Mouse (Mus musculus) kidney, postnatal 0 days (tissue): Measurements from ENCODE around the gene Csdc2. TPM values are rescaled to one million over a fixed set of nuclear protein-coding genes. Genes with fewer than 3 reads are reported as not detected.

Experiments used
- ATAC-seq: fragments of 200-750 bp; cut with Nextera tagmentation; replicated peaks from 2 replicates; pipeline ENCODE4 v1.8.0; 2017; ENCODE audit warnings: low read depth, moderate number of reproducible peaks, moderate TSS enrichment, moderate library complexity; ENCODE audit not compliant: low FRiP score
- DNase-seq: peaks from one replicate; pipeline ENCODE4 v3.0.0-alpha.2; 2016; ENCODE audit warnings: low spot score
- H3K27ac ChIP-seq: fragments of 300-500 bp; sonication (generic); 2 replicates; pipeline ENCODE4 v1.5.1; 2014; ENCODE audit warnings: mild to moderate bottlenecking
- H3K27me3 ChIP-seq: fragments of 300-500 bp; sonication (generic); 2 replicates; pipeline ENCODE4 v1.6.1; 2014; ENCODE audit warnings: low read length, mixed read lengths; ENCODE audit not compliant: insufficient read depth
- H3K36me3 ChIP-seq: fragments of 300-500 bp; sonication (generic); 2 replicates; pipeline ENCODE4 v1.6.1; 2014; ENCODE audit warnings: low read length, mixed read lengths; ENCODE audit not compliant: insufficient read depth
- H3K4me1 ChIP-seq: fragments of 300-500 bp; sonication (generic); replicated peaks from 2 replicates; pipeline ENCODE4 v1.6.1; 2014; ENCODE audit warnings: antibody characterized with exemption, low read length, mixed read lengths; ENCODE audit not compliant: insufficient read depth
- H3K4me2 ChIP-seq: fragments of 300-500 bp; sonication (generic); 2 replicates; pipeline ENCODE4 v1.6.1; 2014; ENCODE audit warnings: mild to moderate bottlenecking, low read length, moderate library complexity, mixed read lengths
- H3K4me3 ChIP-seq: fragments of 300-500 bp; sonication (generic); replicated peaks from 2 replicates; pipeline ENCODE4 v1.5.1; 2014; ENCODE audit warnings: low read depth, low read length
- H3K9ac ChIP-seq: fragments of 300-500 bp; sonication (generic); 2 replicates; pipeline ENCODE4 v1.6.1; 2014; ENCODE audit warnings: low read depth, low read length
- H3K9me3 ChIP-seq: fragments of 300-500 bp; sonication (generic); replicated peaks from 2 replicates; pipeline ENCODE4 v1.6.1; 2016; ENCODE audit warnings: low read length, inconsistent platforms, mixed read lengths
- CTCF ChIP-seq: IDR thresholded peaks from 2 replicates; pipeline ENCODE4 v1.5.1; 2016; ENCODE audit warnings: antibody characterized with exemption, low read depth, mild to moderate bottlenecking, moderate library complexity
- WGBS: fragments of 180-500 bp; shearing (Covaris S2); extraction: QIAGEN DNeasy Blood & Tissue Kit; methylation state at CpG from one replicate; pipeline ENCODE4 v1.1.7; 2014; 5-methylcytosine and 5-hydroxymethylcytosine counted together
- polyA plus RNA-seq: library from polyadenylated mRNA; unstranded; fragments of >200 nt; fragmentation: Nextera tagmentation; extraction: Ambion mirVana; gene quantifications from 2 replicates; pipeline ENCODE4 v1.2.1, GENCODE M21; 2015

Csdc2 gene
- polyA plus RNA-seq, 1 experiment from 2014 or later, result 20.4 TPM

GRCm38 (mm10) chr15:81993992-81994391 lies 57.4 kb downstream of the Csdc2 start:
- ATAC-seq (no peak), DNase-seq (no peak)
- WGBS, result 54% methylated on average over 6 of the region's 6 CpGs
- H3K4me2 ChIP-seq, result no peak overlapping the region
- H3K27me3 ChIP-seq, result no peaks in the 10 kb centered on the region
- no peak overlapping the region for H3K9ac ChIP-seq
- no peak overlapping the region for H3K4me3 ChIP-seq
- no peaks in the 10 kb centered on the region for H3K4me1 ChIP-seq
- peaks cover 12% of the 10 kb centered on the region; the same call in 1 of the 2 replicates for H3K36me3 ChIP-seq
- H3K27ac ChIP-seq, result no peak overlapping the region
- H3K9me3 ChIP-seq, result no peaks in the 10 kb centered on the region
- TF ChIP-seq CTCF, result no peak

Other genes starting within 250 kb of the Csdc2 start
- 5.3 and 6.4 TPM in 2 replicates for gene Chadl, start 239.5 kb upstream of the Csdc2 start, polyA plus RNA-seq
- 26.5 TPM in 2 replicates for gene Zc3h7b, start 191.7 kb upstream of the Csdc2 start, polyA plus RNA-seq
- 33.9 and 39.7 TPM in 2 replicates for gene Rangap1, start 191.2 kb upstream of the Csdc2 start, polyA plus RNA-seq
- 17.9 and 19.9 TPM in 2 replicates for gene Tef, start 134.3 kb upstream of the Csdc2 start, polyA plus RNA-seq
- gene Tob2, start 78.0 kb upstream of the Csdc2 start, polyA plus RNA-seq, result 22.5 and 27.7 TPM in 2 replicates
- 103 and 110 TPM in 2 replicates for gene Phf5a, start 64.8 kb upstream of the Csdc2 start, polyA plus RNA-seq
- gene Aco2, start 64.5 kb upstream of the Csdc2 start, polyA plus RNA-seq, result 263 and 285 TPM in 2 replicates
- 122 and 129 TPM in 2 replicates for gene Polr3h, start 10.5 kb upstream of the Csdc2 start, polyA plus RNA-seq
- gene Pmm1, start 24.2 kb downstream of the Csdc2 start, polyA plus RNA-seq, result 27.1 and 27.8 TPM in 2 replicates
- not detected in 2 replicates for gene 1700029P11Rik, start 43.8 kb downstream of the Csdc2 start, polyA plus RNA-seq
- 45.2 and 53.6 TPM in 2 replicates for gene Xrcc6, start 51.1 kb downstream of the Csdc2 start, polyA plus RNA-seq
- 21.1 and 23.3 TPM in 2 replicates for gene Desi1, start 97.1 kb downstream of the Csdc2 start, polyA plus RNA-seq
- gene Snu13, start 110.8 kb downstream of the Csdc2 start, polyA plus RNA-seq, result 215 and 225 TPM in 2 replicates
- not detected in 2 replicates for gene 4930407I10Rik, start 122.4 kb downstream of the Csdc2 start, polyA plus RNA-seq
- 0.09 TPM in 1 of 2 replicates, not detected in the other for gene Mei1, start 133.2 kb downstream of the Csdc2 start, polyA plus RNA-seq
- gene Ccdc134, start 191.2 kb downstream of the Csdc2 start, polyA plus RNA-seq, result 10.7 and 11.9 TPM in 2 replicates
- gene Srebf2, start 210.4 kb downstream of the Csdc2 start, polyA plus RNA-seq, result 89.0 and 98.5 TPM in 2 replicates